Mouse (Mus musculus) mouse embryonic stem cell (cell line): ENCODE data around the gene Sprr1a.
"Not testable (repeated sequence)": the region's sequence is repeated elsewhere in the genome, so short reads cannot be mapped to it uniquely, and the experiment has no call there.

Experiments used
- in situ Hi-C, 2 experiments: fragments of 300-500 bp; cut with MboI; formaldehyde crosslinking; loops; 1 replicate in 1 of 2; 3 replicates in 1 of 2; pipeline ENCODE4 v1.14.3; 2019 to 2020; ENCODE audit warnings: low sequenced_read_pairs in 2 of 2, low pct_unique_long_range_greater_than_20kb in 1 of 2, mixed read lengths in 1 of 2; ENCODE audit not compliant: unreplicated experiment in 1 of 2

Gene Sprr1a

GRCm38 (mm10) chr3:92485863-92486262 is at the start of gene Sprr1a:
Sprr1a (minus strand) TSS chr3:92485895.
- in situ Hi-C loops = no loop called here

DNA sequence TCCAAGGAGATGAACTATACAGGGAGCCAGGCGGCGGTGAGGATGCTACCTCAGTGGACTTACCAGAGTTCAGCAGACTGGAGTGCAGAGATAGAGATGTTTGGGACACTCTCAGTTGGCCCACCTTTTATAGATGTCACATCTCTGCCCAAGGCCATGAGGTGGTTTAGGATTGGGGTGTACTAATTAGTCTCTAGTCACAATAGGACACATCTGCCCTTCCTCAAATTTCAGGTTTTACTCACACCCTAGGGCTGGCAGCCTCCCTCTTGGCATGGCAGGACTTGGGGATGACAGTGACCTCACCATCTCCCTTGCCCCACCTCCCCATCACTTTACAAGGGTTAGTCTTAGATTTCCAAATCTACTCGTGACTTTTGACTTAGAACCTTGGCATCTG is 48.7 kb upstream of the Sprr1a start, which contains the start of gene 2310046K23Rik:
Gene 2310046K23Rik, minus strand, starts transcription at position 101 of the 400 bp plus-strand sequence.
- in situ Hi-C loops = no loop called here

DNA sequence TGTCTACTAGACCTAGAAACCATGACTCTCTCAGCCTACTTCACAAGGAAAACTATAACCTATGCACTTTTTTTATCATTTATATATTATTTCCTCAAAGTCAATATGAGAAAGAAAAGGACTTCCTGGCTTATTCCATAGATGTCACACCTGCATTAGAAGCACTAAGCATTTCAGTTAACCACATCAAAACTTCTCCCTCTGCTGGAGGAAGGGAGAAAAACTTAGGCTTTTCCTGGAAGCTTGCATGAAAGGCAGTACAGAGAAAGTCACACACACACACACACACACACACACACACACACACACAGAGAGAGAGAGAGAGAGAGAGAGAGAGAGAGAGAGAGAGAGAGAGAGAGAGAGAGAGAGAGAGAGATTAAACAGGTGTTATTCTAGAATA is 26.6 kb upstream of the Sprr1a start:
- in situ Hi-C loops = loop anchor here in 1 of 2 experiments (25.0 kb wide), 1 partner anchor 375 kb away; the partner anchor contains the start of gene Lelp1

- in situ Hi-C loops = loop anchor here in 1 of 2 experiments (25.0 kb wide), 1 partner anchor 373 kb away; the partner anchor contains the start of gene Lelp1
These were observed 25.1 kb upstream of the Sprr1a start for GRCm38 (mm10) chr3:92510786-92511185.

- in situ Hi-C loops = loop anchor here in 1 of 2 experiments (25.0 kb wide), 1 partner anchor 371 kb away; the partner anchor contains the start of gene Lelp1
These were observed 22.5 kb upstream of the Sprr1a start for GRCm38 (mm10) chr3:92508185-92508584.

GRCm38 (mm10) chr3:92503528-92503927 is 17.8 kb upstream of the Sprr1a start:
- in situ Hi-C loops = loop anchor here in 1 of 2 experiments (25.0 kb wide), 1 partner anchor 366 kb away; the partner anchor contains the start of gene Lelp1

DNA sequence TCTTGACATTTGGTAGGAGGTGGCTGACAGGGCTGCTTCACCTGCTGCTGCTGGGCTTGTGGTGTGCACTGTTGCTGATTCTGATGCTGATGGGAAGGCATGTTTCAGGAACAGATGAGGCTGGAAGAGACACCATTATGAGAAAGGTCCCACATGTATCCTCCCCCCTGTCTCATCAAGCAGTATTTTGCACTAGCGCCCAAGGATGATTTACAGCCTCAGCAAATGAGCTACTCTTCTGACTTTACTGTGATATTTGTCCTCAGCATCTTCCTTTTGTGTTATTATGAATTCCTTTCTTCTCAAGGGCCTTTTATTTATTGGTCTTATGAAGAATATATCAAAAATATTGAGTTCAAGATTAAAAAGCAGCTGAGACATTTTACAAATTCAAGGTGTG is 14.7 kb upstream of the Sprr1a start, which contains the start of gene Sprr4:
Gene Sprr4, minus strand, starts transcription at position 101 of the 400 bp plus-strand sequence.
- in situ Hi-C loops = loop anchor here in 1 of 2 experiments (25.0 kb wide), 1 partner anchor 363 kb away; the partner anchor contains the start of gene Lelp1

GRCm38 (mm10) chr3:92490262-92490661 is 4.6 kb upstream of the Sprr1a start:
- in situ Hi-C loops = not testable (repeated sequence)

- in situ Hi-C loops = no loop called here
These were observed 612 bp upstream of the Sprr1a start for GRCm38 (mm10) chr3:92486307-92486706.

DNA sequence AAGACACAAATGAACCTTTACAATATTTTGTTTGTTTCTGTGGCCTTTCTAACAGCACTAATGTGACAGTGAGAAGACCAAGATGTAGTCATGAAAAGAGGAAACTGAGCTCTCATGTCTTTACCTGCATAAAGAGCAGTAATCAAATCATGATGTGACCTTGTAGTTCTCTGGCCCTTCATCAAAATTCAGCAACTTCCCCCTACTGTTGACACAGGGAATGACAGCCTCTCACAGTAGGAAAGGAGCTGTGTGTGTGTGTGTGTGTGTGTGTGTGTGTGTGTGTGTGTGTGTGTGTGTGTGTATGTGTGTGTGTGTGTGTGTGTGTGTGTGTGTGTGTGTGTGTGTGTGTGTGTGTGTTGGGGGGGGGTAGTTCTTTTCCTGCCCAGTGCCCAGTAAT is 4.4 kb downstream of the Sprr1a start:
- in situ Hi-C loops = not testable (repeated sequence)

GRCm38 (mm10) chr3:92470111-92470510 is 15.6 kb downstream of the Sprr1a start:
- in situ Hi-C loops = no loop called here

DNA sequence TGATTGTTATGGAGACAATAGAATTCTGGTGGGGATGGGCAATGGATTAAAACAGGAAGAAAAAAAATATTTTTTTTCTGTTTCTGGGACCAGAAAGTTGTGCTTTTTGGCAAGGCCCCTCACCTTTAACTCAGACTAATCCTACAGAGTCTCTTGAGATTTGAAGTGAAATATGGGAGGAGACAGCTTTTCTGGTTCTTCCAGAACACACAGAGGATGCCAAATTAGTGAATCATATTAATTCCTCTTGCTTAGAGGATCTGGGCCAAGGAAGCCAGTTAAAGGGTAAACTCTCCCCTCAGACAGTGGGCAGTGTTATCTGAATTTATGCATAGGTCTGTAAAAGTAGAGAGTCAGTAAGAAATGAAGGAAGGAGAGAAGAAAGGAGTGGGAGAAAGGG is 18.3 kb downstream of the Sprr1a start:
- in situ Hi-C loops = no loop called here

DNA sequence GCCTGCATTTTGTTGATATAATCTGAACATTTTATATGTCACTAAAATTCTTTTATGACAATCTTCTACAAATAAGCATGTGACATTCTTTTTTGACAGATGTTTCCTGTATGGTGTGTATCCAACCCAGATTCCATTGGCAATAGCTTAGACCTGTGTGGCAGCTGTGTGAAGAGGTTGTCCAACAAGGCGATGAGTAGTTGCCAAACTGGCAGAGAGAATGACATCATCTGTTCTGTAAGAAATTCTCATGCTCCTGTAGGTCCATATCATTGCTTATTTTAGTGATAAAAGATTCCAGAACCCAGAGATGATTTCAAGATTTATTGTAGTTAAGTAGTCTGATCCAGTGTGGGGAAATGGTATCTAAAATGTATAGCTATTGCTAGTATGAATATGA is 19.1 kb downstream of the Sprr1a start:
- in situ Hi-C loops = no loop called here

GRCm38 (mm10) chr3:92458620-92459019 is 27.1 kb downstream of the Sprr1a start, which contains the start of gene Sprr3:
Sprr3 (minus strand) TSS chr3:92458720.
- in situ Hi-C loops = no loop called here

DNA sequence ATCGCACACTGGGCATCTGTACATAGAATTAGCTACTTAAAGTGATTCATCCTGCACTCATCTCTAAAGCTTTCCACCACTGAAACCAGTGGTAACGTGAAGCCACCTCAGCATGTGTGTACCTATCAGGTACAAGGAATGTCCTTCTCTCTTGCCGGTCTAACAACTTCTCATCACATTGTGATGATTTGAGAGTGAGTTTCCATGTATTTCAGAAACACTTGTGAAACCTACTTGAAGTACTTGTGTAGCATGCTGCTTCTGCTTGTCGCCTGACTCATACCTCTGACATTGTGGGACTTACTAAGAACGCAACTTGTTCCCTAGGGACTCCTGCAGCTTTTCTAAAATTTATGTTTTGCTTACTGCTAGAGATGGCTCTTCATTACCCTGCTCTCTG is 30.5 kb downstream of the Sprr1a start:
- in situ Hi-C loops = no loop called here

DNA sequence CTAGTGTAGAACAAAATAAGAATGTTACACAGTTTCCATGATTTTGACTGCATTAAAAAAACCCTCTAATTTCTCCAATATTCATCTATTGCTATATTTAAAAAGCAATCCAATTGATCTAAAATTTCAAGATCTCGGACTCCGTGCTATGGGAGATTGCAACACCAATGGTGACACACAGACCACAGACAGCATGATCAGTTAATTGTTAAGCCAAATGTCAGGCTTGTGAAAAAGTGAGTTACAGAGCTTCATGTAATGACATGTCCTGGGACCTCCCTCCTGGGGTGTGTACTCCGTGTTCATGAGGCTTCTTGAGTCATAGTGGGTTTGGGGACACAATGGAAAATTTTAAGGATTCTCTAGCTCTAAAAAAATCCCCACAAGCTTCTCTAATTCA is 45.5 kb downstream of the Sprr1a start:
- in situ Hi-C loops = no loop called here

GRCm38 (mm10) chr3:92438689-92439088 is 47.0 kb downstream of the Sprr1a start, which contains the start of gene Sprr1b:
Sprr1b (minus strand) TSS chr3:92438789.
- in situ Hi-C loops = no loop called here
